Mouse (Mus musculus) adrenal gland, adult (tissue): Measurements from ENCODE around the gene Slc22a12.

Source experiments
- DNase-seq, 2 experiments: peaks; one replicate each; pipeline ENCODE4 v3.0.0; 2022 to 2023; ENCODE audit warnings: low spot score in 1 of 2; ENCODE audit not compliant: inconsistent age in 2 of 2

Gene Slc22a12

DNA sequence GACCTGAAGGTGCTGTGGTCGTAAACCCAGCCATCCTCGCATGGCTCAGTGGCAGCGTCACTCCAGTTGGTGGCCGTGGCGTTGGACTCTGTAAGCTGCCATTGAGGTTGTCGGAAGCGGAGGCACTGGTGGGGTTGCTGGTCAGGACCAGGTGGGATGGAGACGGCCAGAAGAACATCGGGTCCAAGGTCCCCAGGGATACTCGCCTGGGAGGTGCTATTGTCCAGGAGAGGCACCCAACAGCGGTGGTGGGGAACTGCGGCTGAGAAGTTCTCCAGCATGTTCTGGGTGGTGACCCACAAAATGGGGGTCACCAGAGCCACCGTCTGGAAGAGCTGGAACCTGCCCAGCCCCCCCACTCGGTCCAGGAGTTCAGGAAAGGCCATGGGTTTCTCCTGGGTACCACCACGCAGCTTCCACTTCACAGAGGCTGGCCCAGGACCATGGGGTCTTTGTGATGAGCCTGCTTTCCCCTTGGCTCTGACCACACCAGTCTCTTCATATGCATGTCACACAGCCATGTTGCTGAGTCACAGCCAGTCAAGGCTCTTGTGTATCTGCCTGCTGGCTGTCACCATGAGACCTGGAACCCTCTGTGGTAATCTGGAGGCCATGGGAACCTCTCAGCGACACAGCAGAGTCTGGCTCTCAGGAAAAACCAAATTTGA lies at the start of gene Slc22a12:
Gene Slc22a12, minus strand, starts transcription at position 666 of the 668 bp plus-strand sequence.
- DNase-seq: peak in 1 of 2 experiments; percentile 65

DNA sequence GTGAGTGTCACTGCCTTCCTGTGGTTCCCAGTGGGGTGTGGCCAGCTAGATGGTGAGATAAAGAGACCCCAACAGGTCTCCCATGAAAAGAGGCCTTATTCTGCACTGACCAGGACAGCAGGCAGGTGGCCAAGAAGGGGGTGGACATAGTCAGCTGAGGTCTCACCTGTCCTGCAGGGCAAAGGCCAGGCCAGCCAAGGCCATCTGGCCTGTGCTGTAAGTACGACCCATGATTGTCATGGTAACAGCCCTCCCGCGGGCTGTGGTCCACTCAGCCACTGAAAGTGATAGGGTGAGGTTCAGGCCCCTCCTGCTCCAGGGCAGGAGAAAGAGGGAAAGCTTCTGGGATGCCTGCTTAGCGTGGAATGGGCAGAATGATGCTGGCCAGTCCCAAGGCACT lies 29.2 kb upstream of the Slc22a12 start:
- DNase-seq: no peak

DNA sequence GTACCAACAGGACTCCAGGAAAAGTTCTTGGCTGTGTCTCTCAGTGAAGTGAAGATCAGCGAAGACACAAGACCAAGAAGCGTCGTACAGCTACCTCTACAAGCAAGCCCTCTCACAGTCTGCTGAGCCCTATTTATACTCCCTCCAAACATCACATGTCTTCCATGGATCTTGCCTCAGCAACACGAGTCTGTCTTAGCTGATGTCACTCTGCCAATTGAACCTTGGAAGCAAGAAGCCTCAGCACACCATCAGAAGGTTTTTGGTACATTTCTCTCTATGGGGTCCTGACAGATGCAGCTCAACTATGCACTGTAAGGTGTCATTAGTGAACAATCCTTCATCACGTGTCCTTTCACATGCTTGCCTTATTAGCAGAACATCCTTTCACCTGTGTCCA lies 28.6 kb upstream of the Slc22a12 start:
- DNase-seq: no peak

DNA sequence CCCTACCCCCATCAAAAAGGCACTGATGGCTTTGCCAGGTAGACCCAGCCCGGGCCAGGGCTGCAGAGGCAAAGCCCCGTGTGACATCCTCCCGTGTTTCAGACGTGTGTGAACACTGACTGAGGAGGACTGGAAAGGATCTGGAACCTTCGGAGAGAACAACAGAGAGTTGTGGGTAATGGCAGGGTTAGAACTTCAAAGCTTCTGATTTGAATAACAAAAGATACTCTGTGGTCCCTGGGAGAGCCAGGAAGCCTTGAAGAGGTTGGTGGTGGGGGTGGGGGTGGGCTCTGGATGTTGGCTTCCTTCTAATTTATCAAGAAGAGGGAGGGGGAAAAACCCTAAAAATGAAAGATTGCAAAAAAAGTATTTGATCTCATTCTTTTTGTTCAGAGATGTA lies 26.7 kb upstream of the Slc22a12 start:
- no peak for DNase-seq

DNA sequence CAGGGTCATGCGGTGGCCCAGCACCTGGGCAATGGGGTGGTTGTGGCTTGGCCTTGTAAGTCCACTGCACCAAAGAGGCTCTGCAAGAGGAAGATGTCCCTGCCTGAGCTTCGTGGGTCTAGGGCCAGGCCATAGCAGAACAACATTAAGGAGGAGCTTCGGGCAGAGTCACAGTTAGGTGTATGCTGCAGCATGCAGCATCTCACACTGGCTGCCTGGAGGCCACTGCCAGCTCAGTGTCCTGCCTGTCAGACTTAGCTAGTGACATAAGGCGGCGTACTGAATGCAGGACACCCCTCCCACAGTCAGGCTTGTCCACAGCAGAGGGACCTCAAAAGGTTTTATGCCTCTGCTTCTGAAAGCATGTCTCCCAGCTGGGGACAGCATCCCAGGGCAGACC lies 26.2 kb upstream of the Slc22a12 start:
- no peak for DNase-seq

DNA sequence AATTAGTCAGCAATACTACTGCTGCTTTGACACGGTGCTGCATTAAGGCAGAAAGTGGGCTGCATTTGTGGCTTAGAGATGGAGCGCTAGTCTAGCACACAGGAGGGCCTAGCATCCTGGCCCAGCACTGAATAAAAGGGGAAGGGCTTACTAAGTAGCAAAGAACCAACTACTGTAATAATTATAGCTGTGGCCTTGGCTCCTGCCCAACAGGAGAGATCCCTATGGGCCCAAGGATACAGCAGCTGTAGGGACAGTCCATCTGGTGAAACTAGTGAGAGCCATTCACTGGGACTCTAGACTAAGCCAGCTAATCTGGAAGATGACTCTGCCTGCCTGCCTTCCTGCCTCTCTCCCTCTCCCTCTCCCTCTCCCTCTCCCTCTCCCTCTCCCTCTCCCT lies 23.6 kb upstream of the Slc22a12 start:
- DNase-seq: peak; percentile 27 to 67

DNA sequence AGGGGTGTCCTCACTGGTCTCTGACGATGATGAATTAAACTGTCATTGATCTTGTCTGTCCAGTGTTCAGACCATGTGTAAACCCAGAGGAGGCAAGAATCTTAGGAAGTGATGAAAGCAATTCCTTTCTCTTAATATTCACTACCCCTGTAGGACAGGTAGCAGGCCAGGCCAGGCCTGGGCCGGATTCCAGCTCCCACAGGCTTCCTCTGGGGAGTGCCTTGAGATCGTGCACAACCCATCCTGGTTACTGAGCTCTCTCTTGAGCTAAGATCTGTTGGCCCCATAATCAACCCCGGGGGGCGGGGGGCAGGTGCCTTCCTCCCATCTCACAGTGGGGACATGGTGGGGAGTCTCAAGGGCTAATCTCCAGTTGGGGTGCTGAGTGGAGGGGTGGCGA lies 22.3 kb upstream of the Slc22a12 start:
- no peak for DNase-seq

DNA sequence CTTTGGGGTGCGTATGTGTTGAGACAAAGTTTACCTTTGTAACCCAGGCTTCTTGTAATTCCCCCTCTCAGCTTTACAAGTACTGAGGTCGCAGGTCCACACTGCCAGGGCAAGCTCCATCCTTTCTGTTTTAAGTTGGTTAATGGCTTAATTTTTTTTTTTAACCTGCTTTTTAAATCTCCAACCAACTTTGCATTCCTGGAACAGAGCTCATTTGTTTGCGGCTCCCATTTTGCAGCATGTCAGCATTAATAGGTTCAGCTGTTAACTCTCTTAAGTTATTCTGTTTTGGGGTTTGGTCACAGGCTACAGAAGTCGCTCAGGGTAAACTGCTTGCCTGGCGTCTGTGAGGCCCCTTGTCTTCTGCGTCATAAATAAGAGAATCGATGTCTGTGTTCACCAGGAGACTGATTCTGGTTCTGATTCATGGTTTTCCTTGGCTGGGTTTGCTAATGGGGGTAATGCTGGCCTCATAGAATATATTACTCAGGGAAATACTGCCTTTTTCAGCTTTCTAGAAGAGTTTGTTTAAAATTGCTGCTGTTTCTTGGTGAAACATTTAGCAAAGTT lies 17.5 kb upstream of the Slc22a12 start:
- DNase-seq: no peak

DNA sequence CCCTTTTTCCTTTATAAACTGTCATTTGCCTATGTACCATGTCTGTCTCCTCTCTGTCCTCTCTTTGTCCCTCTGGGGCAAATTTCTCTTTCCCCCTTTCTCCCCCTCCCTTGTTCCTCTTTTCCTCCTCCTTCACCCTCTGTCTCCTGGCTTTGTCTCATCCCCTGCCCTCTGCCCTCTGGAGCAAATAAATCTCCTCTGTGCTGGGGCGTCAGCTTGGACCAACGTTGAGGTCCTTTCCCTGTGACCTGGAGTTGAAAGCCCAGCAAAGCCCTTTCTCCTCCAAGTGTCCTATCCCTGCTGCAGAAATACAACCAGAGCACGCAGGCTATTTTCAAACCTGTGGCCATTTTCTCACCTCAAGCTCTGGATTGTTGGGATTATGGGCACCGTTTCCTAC lies 16.7 kb upstream of the Slc22a12 start:
- no peak for DNase-seq

DNA sequence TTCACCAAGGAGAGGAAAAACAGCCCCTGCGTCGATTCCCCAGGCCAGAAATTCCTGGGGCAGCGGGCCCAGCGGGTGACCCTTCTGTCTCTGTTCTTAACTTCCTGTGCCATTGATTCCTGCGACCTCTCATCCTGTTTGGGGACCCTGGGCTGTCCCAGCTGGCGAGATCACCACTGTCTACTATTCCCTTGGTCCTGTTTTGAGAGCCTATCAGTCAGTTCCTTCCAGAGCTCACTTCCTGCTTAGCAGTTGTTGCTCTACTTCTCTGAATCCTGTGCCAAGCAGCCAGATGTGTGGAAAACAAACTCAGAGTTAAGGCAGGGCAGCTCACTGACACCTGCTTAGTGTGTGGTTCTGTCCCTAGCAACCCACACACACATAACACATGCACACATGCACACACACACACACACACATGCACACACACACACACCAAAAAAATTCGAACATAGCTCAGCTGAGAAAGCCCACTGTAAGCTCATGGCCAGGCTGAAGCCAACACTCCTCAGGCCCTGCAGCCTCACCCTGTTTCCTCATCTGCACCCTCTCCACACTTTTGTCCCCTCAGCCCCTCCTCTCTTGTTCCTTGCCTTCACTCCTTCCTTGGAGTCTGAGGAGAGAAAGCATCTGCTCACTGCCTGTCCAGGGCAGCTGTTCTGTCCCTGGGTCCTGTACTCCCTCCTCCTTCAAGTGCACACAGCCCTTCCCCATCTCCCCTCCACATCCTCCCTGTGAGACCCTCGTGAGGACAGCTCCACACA lies 11.2 kb upstream of the Slc22a12 start:
- no peak for DNase-seq

DNA sequence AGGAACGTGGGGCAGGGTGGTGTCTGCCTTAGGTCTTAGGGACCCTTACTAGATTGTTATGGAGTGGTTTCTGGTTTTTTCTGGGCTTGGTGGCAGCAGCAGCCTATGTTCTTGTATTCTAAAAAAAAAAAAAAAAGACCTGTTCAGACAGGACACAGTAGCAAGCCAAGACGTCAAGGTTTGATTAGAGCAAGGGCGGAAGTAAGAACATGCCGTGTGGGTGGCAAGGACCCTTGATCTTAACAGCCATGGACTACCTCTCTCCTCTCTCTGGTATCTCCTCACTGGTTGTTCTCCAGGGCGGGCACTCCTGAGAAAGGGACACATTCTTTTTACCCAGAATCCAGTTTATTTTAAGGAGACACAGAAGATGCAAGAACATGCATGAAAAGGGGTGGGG lies 10.3 kb upstream of the Slc22a12 start:
- DNase-seq: no peak

DNA sequence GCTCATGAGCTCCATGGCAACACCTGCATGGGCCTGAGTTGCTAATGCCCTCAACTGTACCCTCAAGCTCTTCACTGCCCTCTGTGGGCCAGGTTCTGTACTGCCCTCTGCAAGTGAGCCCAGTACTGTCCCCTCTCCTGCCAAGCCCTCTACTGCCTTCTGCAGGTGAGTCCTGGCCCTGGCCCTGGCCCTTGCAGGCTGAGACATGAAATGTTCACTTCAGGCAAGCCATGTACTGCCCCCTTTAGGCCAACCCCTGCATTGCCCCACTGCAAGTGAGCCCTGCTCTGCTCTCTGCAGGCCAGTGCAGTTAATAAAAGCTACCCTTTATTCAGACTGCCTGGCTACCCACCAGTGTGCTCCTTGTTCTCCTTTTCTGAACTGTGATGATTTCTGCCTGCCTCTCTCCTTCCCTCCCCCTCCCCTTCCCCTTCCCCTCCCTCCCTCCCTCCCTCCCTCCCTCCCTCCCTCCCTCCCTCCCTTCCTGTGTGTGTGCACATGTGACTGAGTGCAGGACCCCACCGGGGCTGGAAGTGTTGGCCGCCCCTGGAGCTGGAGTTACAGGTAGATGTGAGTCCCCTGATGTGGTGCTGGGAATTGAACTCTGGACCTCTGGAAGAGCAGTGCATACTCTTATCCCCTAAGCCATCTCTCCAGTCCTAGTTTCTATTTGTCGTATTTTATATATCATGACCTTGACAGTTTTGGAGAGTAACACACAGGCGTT lies 9.6 kb upstream of the Slc22a12 start:
- DNase-seq: peak; percentile 76 to 86

DNA sequence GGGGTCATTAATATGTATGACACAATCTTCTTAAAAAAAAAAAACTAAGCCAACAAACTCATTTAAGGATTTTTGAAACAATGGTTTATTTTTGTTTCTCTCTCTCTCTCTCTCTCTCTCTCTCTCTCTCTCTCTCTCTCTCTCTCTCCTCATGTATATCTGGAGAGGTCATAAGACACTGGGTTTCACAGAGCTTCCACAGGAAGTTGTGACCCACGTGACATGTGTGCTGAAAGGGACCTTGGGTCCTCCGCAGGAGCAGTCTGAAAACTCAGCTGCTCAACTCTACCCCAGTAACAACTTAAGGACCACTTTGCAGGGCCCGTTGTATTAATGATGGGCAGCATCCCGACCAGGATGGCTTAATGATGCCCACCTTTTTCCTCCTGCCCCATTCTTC lies 8.4 kb upstream of the Slc22a12 start:
- DNase-seq: no peak

DNA sequence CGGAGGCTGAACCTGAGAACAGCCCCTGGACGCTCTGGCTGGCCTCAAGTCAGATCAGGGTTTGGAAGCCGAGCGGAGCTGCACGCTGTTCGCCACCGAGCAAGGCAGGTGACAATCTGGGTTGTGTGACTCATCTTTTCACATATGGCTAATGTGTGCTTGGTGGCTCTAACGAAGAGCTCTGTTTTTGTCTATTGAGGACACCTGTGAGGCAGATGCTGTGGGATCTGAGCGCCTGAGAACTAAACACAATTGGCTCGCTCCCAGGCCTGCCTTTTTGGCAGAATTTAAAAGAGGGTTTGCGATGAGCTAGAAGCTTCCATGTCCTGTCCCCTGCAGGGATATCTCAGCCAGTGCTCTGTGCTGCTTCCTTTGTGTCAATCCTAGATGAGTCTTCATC lies 6.7 kb upstream of the Slc22a12 start:
- peak in 1 of 2 experiments; percentile 59 for DNase-seq

DNA sequence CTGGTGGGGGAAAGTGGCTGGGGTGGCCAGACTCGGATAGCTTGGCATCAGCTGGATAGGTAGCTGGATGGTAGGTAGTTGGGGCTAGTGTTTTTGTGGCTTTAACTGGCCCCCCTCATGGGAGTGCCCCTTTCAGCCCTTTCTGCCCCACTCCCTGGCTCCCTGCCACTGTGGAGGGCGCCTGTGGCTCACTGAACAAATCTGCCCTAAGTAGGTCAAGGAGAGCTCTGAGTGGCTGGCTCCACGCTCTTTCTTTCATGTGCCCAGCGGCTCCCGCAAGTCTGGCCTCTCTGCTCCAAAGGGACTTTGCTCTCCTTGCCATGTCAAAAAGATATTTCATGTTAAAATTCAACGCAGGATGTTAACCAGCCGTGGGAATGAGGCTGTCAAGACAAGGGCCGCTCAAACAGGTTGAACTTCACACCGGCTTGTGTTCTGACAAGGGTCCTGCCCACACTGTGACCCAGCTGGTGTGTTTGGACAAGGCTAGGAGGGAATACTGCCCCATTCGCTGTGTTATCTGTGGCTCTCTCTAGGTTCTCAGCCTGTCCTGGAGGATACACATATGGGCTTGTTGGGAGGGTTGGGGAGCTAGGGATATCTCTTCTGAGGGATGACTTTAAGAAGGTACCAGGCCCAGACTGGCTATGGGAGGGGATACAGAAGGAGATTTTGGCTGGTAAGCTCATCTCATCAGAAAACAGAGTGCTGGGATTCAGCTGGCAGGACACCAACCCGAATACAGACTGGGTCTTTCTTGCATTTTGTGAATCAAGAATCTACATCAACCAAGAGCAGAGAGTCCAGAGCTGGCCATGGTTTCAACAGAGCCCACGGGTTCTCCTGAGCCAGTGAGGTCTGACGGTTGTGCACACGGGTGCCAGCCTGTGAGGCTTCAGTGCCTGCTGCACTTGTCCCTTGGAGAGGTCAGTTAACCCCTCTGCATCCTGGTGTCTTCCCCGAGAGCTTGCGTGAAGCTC lies 5.9 kb upstream of the Slc22a12 start:
- DNase-seq: peak; percentile 88 to 90

DNA sequence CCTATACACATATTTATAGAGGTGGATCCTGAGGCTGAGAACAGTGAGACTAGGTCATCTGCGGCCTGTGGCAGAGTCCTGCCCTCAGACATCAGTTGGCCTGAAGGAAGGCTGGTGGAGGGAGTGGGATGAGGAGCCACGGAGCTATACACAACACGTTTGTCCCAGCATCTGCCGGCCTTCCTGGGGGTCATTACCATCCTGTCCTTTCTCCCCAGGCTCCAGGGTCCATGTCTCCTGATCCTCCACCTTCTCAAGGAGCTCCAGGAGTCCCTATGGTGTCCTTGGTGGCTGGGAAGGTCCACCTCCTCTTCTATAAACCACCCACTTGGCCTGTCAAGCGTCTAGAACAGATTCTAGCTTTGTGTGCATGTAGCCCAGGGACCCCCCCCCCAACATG lies 5.0 kb upstream of the Slc22a12 start:
- peak; percentile 12 to 31 for DNase-seq

DNA sequence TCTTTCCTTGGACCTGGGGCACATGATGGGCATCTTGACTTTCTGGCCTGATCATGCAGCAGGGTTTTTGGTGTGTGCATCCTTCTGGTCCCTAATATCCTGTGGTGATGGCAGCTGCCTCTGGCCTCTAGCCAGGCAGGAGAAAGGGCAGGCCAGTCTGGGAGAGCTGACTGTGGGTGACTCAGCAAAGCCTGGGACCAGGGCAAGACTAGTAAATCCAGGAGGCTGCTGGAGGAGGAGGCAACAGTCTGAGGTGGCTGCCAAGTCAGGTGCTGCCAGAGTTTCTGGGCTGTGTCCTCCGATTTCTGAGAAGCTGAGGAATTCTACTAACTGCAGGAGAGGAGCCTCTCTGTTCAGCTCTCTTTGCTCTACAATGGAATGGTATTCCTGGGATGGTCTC lies 3.3 kb upstream of the Slc22a12 start:
- peak; percentile 86 to 88 for DNase-seq

DNA sequence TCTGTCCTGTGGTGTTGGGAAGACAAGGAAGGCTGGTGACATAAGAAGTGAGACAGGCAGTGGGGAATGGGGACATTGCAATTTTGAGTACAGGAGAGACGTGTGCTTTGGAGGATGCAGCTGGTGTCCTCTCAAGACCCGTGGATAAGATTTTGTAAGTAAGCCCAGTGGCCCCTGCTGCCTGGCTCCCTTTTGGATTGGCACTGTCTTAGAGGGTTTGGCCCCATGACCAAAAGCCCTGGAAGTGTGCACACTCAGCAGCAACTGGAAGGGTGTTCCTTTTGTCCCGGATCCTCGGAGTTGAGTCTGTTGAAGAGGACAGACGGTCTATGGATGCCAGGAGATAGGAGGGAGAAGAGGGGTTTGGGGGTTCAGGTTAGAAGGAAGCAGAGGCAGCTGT lies 2.6 kb upstream of the Slc22a12 start:
- DNase-seq: peak in 1 of 2 experiments; percentile 8

DNA sequence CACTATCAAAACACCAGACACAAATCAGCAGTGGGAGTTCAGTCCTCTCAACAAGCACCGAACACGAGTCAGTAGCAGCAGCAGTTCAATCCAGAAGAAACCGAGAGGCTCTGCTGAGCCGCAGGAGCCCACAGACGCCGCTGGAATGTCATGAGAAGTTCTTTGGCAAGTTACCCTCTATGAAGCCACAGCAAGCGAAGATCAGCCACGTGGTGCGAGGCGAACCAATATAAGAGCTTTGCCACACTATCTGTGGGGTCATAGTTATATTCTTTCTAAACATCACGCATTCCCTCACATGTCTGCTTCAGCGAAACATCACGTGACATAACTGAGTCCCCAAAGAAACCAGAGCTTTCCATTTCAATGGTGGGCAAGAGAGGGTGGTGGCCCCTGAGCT lies 1.9 kb upstream of the Slc22a12 start:
- peak in 1 of 2 experiments; percentile 3 for DNase-seq

DNA sequence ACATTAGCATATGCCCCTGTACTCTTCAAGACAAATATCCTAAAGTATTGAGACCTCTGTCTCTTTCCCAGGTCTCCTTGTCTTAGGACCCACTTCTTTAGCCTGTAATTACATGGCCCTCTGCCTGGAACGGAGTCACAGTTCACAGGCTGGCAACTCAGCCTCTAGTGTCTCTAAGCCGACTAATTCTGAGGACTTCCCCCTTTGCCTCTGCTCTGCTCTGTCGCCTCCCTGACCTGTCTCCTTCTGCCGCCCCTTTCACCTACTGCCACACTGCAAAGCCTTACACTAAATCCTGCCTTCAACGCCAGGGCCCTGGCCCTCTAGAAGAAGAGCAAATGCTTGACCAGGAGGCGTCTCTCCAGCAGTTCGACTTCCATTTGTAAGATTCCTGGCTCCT lies 686 bp upstream of the Slc22a12 start:
- no peak for DNase-seq

DNA sequence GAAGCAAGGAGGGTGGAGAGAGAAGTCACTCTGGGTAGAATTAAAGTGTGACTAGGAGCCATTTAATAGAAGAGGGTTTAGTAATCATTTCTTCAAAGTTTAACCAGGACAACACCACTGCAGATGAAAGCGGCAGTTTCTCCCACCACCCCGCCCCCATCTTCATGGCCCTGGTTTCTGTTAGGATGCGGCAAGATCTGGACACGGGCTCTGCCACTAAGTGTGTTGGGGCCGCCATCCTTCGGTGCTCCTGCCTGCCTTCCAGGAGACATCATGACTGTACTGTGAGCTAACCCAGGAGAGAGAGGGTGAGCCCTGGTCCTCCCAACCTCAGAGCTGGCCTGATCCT lies 177 bp upstream of the Slc22a12 start:
- no peak for DNase-seq
